Mouse (Mus musculus): Measurements from ENCODE around the gene Mark2.

DNA sequence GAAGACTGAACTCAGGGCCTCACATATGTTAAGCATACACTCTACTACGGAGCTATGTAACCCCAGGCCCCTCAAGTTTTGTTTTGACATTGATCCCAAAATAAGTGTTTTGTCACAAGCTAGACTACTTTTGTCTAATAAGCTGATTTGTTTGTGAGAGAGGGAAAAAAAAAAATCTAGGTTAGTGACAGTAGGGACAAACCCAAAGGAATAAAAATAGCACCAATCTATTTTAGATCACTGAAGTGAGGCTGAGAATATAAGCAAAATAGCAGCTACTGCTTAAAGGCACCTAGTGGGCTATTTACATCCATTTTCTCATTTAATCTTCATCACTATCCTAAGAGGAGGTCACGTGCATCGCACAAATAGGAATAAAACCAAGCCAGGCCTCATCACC lies 102.1 kb downstream of the Mark2 start:
- TF ChIP-seq CTCF (IDR thresholded peaks at IDR 0.05; ENCODE audit: low read depth, low read length): no peak
- TF ChIP-seq POLR2A (IDR thresholded peaks at IDR 0.05; ENCODE audit: insufficient read depth, low read length): no peak
- TF ChIP-seq EP300 (IDR thresholded peaks at IDR 0.05; ENCODE audit: insufficient read depth, low read depth, low read length): no peak
